Mouse (Mus musculus): ENCODE results near the gene Defb45. TPM values are rescaled to one million over a fixed set of nuclear protein-coding genes. Genes with fewer than 3 reads are reported as not detected.

Defb45 gene
- not detected in 2 replicates for polyA plus RNA-seq (2012; rRNA removed)

GRCm38 (mm10) chr2:152599299-152599698 is at the start of gene Defb45:
Gene Defb45, minus strand, starts transcription at chr2:152599399.
- no peaks in the 10 kb centered on the region for H3K4me1 ChIP-seq (ENCODE audit: control insufficient read depth, insufficient read depth, low read length)
- H3K27ac ChIP-seq (ENCODE audit: insufficient read depth, low read length), result no peak within 1 kb of the TSS
- no peak within 1 kb of the TSS for H3K4me3 ChIP-seq (ENCODE audit: insufficient read depth, low read length)
- TF ChIP-seq CTCF (IDR thresholded peaks at IDR 0.05; ENCODE audit: extremely low read depth, insufficient read depth, low read length) (no peak), POLR2A (IDR thresholded peaks at IDR 0.05; ENCODE audit: extremely low read depth, insufficient read depth, low read length) (no peak)

GRCm38 (mm10) chr2:152639406-152640113 is 40.4 kb upstream of the Defb45 start:
- Histone ChIP-seq H3K4me3 (ENCODE audit: insufficient read depth, low read length) (no peak overlapping the region), H3K4me1 (ENCODE audit: control insufficient read depth, insufficient read depth, low read length) (no peaks in the 10 kb centered on the region)
- TF ChIP-seq POLR2A (IDR thresholded peaks at IDR 0.05; ENCODE audit: extremely low read depth, insufficient read depth, low read length), result no peak
- no peak for TF ChIP-seq CTCF (IDR thresholded peaks at IDR 0.05; ENCODE audit: extremely low read depth, insufficient read depth, low read length)

GRCm38 (mm10) chr2:152638865-152639264 is 39.7 kb upstream of the Defb45 start:
- TF ChIP-seq POLR2A (IDR thresholded peaks at IDR 0.05; ENCODE audit: extremely low read depth, insufficient read depth, low read length) (no peak), CTCF (IDR thresholded peaks at IDR 0.05; ENCODE audit: extremely low read depth, insufficient read depth, low read length) (no peak)
- no peak overlapping the region for H3K4me3 ChIP-seq (ENCODE audit: insufficient read depth, low read length)

More at GRCm38 (mm10) chr2:152639406-152640113, 40.4 kb upstream of the Defb45 start:
- no peak overlapping the region; the same call in 1 of the 2 replicates for H3K27ac ChIP-seq (ENCODE audit: insufficient read depth, low read length)

GRCm38 (mm10) chr2:152637381-152637780 is 38.2 kb upstream of the Defb45 start:
- H3K4me1 ChIP-seq (ENCODE audit: control insufficient read depth, insufficient read depth, low read length), result no peaks in the 10 kb centered on the region
- TF ChIP-seq POLR2A (IDR thresholded peaks at IDR 0.05; ENCODE audit: extremely low read depth, insufficient read depth, low read length) (no peak), CTCF (IDR thresholded peaks at IDR 0.05; ENCODE audit: extremely low read depth, insufficient read depth, low read length) (no peak)
- no peak overlapping the region for H3K4me3 ChIP-seq (ENCODE audit: insufficient read depth, low read length)
- H3K27ac ChIP-seq (ENCODE audit: insufficient read depth, low read length), result no peak overlapping the region

More at GRCm38 (mm10) chr2:152638865-152639264, 39.7 kb upstream of the Defb45 start:
- H3K27ac ChIP-seq (ENCODE audit: insufficient read depth, low read length), result no peak overlapping the region
- no peaks in the 10 kb centered on the region for H3K4me1 ChIP-seq (ENCODE audit: control insufficient read depth, insufficient read depth, low read length)

DNA sequence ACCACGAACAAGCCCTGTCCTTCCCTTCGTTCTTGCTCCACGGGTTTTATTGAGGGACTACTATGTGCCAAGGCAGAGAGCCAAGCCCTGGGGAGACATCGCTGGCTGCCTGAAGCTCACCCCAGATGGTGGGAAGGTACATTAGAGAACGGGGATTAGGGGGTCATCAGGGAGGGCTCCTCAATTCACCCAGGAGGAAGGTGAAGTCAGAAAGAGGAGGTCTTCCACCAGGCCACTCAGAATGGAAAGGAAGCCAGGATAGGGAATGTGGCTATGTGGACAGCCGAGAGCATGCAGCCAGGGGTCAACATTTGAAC is 37.8 kb upstream of the Defb45 start:
- TF ChIP-seq CTCF (IDR thresholded peaks at IDR 0.05; ENCODE audit: extremely low read depth, insufficient read depth, low read length), result no peak
- TF ChIP-seq POLR2A (IDR thresholded peaks at IDR 0.05; ENCODE audit: extremely low read depth, insufficient read depth, low read length), result no peak
- Histone ChIP-seq H3K4me1 (ENCODE audit: control insufficient read depth, insufficient read depth, low read length) (no peaks in the 10 kb centered on the region), H3K27ac (ENCODE audit: insufficient read depth, low read length) (no peak overlapping the region), H3K4me3 (ENCODE audit: insufficient read depth, low read length) (no peak overlapping the region)

GRCm38 (mm10) chr2:152636246-152637005 is 37.2 kb upstream of the Defb45 start:
- TF ChIP-seq CTCF (IDR thresholded peaks at IDR 0.05; ENCODE audit: extremely low read depth, insufficient read depth, low read length) (no peak), POLR2A (IDR thresholded peaks at IDR 0.05; ENCODE audit: extremely low read depth, insufficient read depth, low read length) (no peak)
- Histone ChIP-seq H3K4me3 (ENCODE audit: insufficient read depth, low read length) (no peak overlapping the region), H3K27ac (ENCODE audit: insufficient read depth, low read length) (no peak overlapping the region), H3K4me1 (ENCODE audit: control insufficient read depth, insufficient read depth, low read length) (no peaks in the 10 kb centered on the region)

- no peak overlapping the region for H3K4me3 ChIP-seq (ENCODE audit: insufficient read depth, low read length)
- no peak overlapping the region for H3K27ac ChIP-seq (ENCODE audit: insufficient read depth, low read length)
- no peaks in the 10 kb centered on the region for H3K4me1 ChIP-seq (ENCODE audit: control insufficient read depth, insufficient read depth, low read length)
- TF ChIP-seq CTCF (IDR thresholded peaks at IDR 0.05; ENCODE audit: extremely low read depth, insufficient read depth, low read length) (no peak), POLR2A (IDR thresholded peaks at IDR 0.05; ENCODE audit: extremely low read depth, insufficient read depth, low read length) (no peak)
Measured at GRCm38 (mm10) chr2:152634311-152634710, 35.1 kb upstream of the Defb45 start.

DNA sequence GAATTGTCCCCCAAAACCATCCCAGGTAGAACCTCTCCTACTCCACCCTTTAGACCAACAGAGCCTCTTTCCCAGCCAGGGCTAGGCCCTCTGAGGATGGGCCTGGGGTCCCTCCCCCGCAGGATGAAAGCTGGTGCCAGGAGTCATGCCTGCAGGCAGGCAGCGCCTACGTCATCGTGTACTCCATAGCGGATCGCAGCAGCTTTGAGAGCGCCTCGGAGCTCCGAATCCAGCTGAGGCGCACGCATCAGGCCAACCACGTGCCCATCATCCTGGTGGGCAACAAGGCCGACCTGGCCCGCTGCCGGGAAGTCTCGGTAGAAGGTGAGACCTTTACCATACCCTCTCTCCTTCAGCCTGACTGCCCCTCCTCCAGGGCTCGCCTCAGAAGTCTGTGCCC is 34.1 kb upstream of the Defb45 start:
- TF ChIP-seq POLR2A (IDR thresholded peaks at IDR 0.05; ENCODE audit: extremely low read depth, insufficient read depth, low read length), result no peak
- no peak for TF ChIP-seq CTCF (IDR thresholded peaks at IDR 0.05; ENCODE audit: extremely low read depth, insufficient read depth, low read length)
- Histone ChIP-seq H3K27ac (ENCODE audit: insufficient read depth, low read length) (no peak overlapping the region), H3K4me3 (ENCODE audit: insufficient read depth, low read length) (no peak overlapping the region), H3K4me1 (ENCODE audit: control insufficient read depth, insufficient read depth, low read length) (no peaks in the 10 kb centered on the region)

DNA sequence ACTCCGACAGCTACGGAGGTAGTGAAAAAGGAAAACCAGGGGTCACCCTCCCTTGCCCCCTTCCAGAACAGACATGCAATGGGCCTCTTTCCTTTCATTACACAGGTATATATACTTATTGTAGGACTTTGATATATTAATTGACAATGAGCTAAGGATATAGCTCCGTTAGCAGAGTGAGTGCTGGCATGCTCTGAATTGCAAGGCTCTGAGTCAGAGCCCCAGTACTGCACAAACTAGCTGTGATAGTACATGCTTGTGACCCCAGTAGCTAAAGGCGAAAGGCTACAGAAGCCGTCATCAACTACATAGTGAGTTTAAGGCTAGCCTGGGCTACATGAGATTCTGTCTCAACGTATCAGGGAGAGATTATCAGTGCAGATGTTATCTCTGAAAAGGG is 30.7 kb upstream of the Defb45 start:
- no peak for TF ChIP-seq CTCF (IDR thresholded peaks at IDR 0.05; ENCODE audit: extremely low read depth, insufficient read depth, low read length)
- H3K4me3 ChIP-seq (ENCODE audit: insufficient read depth, low read length), result no peak overlapping the region
- no peak overlapping the region for H3K27ac ChIP-seq (ENCODE audit: insufficient read depth, low read length)
- H3K4me1 ChIP-seq (ENCODE audit: control insufficient read depth, insufficient read depth, low read length), result no peaks in the 10 kb centered on the region

DNA sequence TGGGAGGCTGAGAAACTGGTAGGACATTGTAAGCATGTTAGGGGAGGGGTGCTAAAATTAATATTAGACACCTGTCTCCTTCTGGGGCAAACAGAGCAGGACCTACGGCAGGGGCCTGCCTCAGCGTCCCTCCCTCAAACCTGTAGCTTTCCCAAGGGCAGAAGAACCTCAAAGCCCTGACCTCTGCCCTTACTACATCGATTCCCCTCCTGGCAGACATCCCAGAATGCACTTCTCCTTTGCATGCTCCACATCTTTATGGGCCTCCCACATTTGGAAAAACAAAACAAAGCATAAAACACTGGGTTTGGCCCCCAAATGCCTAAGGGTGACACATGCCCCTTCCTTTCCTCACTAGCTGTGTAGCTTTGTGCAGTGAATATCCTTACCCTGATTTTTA is 30.0 kb upstream of the Defb45 start:
- no peaks in the 10 kb centered on the region for H3K4me1 ChIP-seq (ENCODE audit: control insufficient read depth, insufficient read depth, low read length)
- H3K27ac ChIP-seq (ENCODE audit: insufficient read depth, low read length), result no peak overlapping the region
- TF ChIP-seq CTCF (IDR thresholded peaks at IDR 0.05; ENCODE audit: extremely low read depth, insufficient read depth, low read length) (no peak), POLR2A (IDR thresholded peaks at IDR 0.05; ENCODE audit: extremely low read depth, insufficient read depth, low read length) (no peak)
- no peak overlapping the region for H3K4me3 ChIP-seq (ENCODE audit: insufficient read depth, low read length)

Data from cortical plate, adult 2 months (tissue).